Mouse (Mus musculus) MEL (cell line): Measurements from ENCODE around the gene Pxn. TPM values are rescaled to one million over a fixed set of nuclear protein-coding genes. Genes with fewer than 3 reads are reported as not detected.

Source experiments
- DNase-seq: peaks from one replicate; pipeline ENCODE4 v3.0.0; 2011; ENCODE audit warnings: low read depth, low spot score
- H3K27ac ChIP-seq: 2 replicates; pipeline ENCODE4 v1.5.1; 2012; ENCODE audit warnings: low read depth, mild to moderate bottlenecking, control low read depth, low read length, moderate library complexity; ENCODE audit not compliant: control insufficient read depth
- H3K27me3 ChIP-seq, 2 experiments: fragments of 150-350 bp in 1 of 2; sonication (generic) in 1 of 2; 2 replicates each; pipeline ENCODE4 v1.6.1; 2012; ENCODE audit warnings: low read length in 2 of 2, mild to moderate bottlenecking in 2 of 2, improper control_type of control experiment in 1 of 2, moderate library complexity in 1 of 2; ENCODE audit not compliant: insufficient read depth in 2 of 2, control insufficient read depth in 1 of 2
- H3K36me3 ChIP-seq, 2 experiments: 2 replicates each; pipeline ENCODE4 v1.6.1; 2012 to 2014; ENCODE audit warnings: low read length in 2 of 2, improper control_type of control experiment in 1 of 2, inconsistent platforms in 1 of 2, mild to moderate bottlenecking in 1 of 2; ENCODE audit not compliant: insufficient read depth in 2 of 2, control insufficient read depth in 1 of 2
- H3K4me1 ChIP-seq, 2 experiments: fragments of 150-350 bp in 1 of 2; sonication (generic) in 1 of 2; 2 replicates each; pipeline ENCODE4 v1.6.1; 2012; ENCODE audit warnings: low read length in 2 of 2, improper control_type of control experiment in 1 of 2, mild to moderate bottlenecking in 1 of 2; ENCODE audit not compliant: insufficient read depth in 2 of 2, control insufficient read depth in 1 of 2
- H3K4me3 ChIP-seq, 2 experiments: fragments of 150-350 bp in 1 of 2; sonication (generic) in 1 of 2; 2 replicates each; pipeline ENCODE4 v1.5.1; 2012; ENCODE audit warnings: low read depth in 2 of 2, low read length in 2 of 2, mild to moderate bottlenecking in 2 of 2, moderate library complexity in 2 of 2, control low read depth in 1 of 2, improper control_type of control experiment in 1 of 2; ENCODE audit not compliant: control insufficient read depth in 1 of 2, insufficient read depth in 1 of 2
- H3K79me2 ChIP-seq: 2 replicates; pipeline ENCODE4 v1.6.1; 2012; ENCODE audit warnings: mild to moderate bottlenecking, low read length, moderate library complexity; ENCODE audit not compliant: control insufficient read depth, poor library complexity, insufficient read depth
- H3K9ac ChIP-seq: 2 replicates; pipeline ENCODE4 v1.6.1; 2012; ENCODE audit warnings: low read depth, mild to moderate bottlenecking, control low read depth, low read length, moderate library complexity; ENCODE audit not compliant: control insufficient read depth, poor library complexity, severe bottlenecking
- H3K9me3 ChIP-seq: fragments of 150-350 bp; sonication (generic); replicated peaks from 2 replicates; pipeline ENCODE4 v1.6.1; 2012; ENCODE audit warnings: mild to moderate bottlenecking, low read length, improper control_type of control experiment, moderate library complexity; ENCODE audit not compliant: insufficient read depth
- BHLHE40 ChIP-seq: IDR thresholded peaks from 2 replicates; pipeline ENCODE4 v1.6.1; 2012; ENCODE audit warnings: low read depth, mild to moderate bottlenecking, inconsistent platforms, low read length, improper control_type of control experiment, borderline replicate concordance
- CHD1 ChIP-seq: IDR thresholded peaks from 2 replicates; pipeline ENCODE4 v1.6.1; 2012; ENCODE audit warnings: low read depth, mild to moderate bottlenecking, inconsistent platforms, low read length, improper control_type of control experiment
- CHD2 ChIP-seq: IDR thresholded peaks from 2 replicates; pipeline ENCODE4 v1.6.1; 2011; ENCODE audit warnings: low read length, improper control_type of control experiment
- CTCF ChIP-seq, 3 experiments: IDR thresholded peaks in 2 of 3; conservative IDR thresholded peaks in 1 of 3; 2 replicates each; pipeline ENCODE4 v1.5.1; 2011 to 2012; ENCODE audit warnings: low read length in 3 of 3, low read depth in 2 of 3, mild to moderate bottlenecking in 2 of 3, improper control_type of control experiment in 1 of 3, inconsistent platforms in 1 of 3, mixed read lengths in 1 of 3, moderate library complexity in 1 of 3; ENCODE audit not compliant: control insufficient read depth in 1 of 3, insufficient read depth in 1 of 3, poor library complexity in 1 of 3, severe bottlenecking in 1 of 3
- E2F4 ChIP-seq: IDR thresholded peaks from 2 replicates; pipeline ENCODE4 v1.6.1; 2011; ENCODE audit warnings: low read depth, low read length, improper control_type of control experiment, borderline replicate concordance
- EP300 ChIP-seq, 2 experiments: IDR thresholded peaks; 2 replicates each; pipeline ENCODE4 v1.6.1; 2011; ENCODE audit warnings: improper control_type of control experiment in 2 of 2, low read length in 2 of 2, low read depth in 1 of 2, mild to moderate bottlenecking in 1 of 2
- ETS1 ChIP-seq: IDR thresholded peaks from 2 replicates; pipeline ENCODE4 v1.6.1; 2012; ENCODE audit warnings: low read depth, mild to moderate bottlenecking, inconsistent platforms, low read length, improper control_type of control experiment, moderate library complexity
- GATA1 ChIP-seq: IDR thresholded peaks from 2 replicates; pipeline ENCODE4 v1.6.1; 2011; ENCODE audit warnings: low read depth, low read length, improper control_type of control experiment
- HCFC1 ChIP-seq: IDR thresholded peaks from 2 replicates; pipeline ENCODE4 v1.6.1; 2012; ENCODE audit warnings: low read depth, mild to moderate bottlenecking, inconsistent platforms, low read length, improper control_type of control experiment, moderate library complexity
- JUND ChIP-seq: IDR thresholded peaks from 2 replicates; pipeline ENCODE4 v1.6.1; 2011; ENCODE audit warnings: low read depth, mild to moderate bottlenecking, improper control_type of control experiment, low read length
- MAFK ChIP-seq: IDR thresholded peaks from 2 replicates; pipeline ENCODE4 v1.6.1; 2011; ENCODE audit warnings: low read depth, mild to moderate bottlenecking, low read length, improper control_type of control experiment, borderline replicate concordance
- MAX ChIP-seq: IDR thresholded peaks from 2 replicates; pipeline ENCODE4 v1.6.1; 2011; ENCODE audit warnings: low read length, improper control_type of control experiment
- MAZ ChIP-seq: IDR thresholded peaks from 2 replicates; pipeline ENCODE4 v1.6.1; 2012; ENCODE audit warnings: low read depth, mild to moderate bottlenecking, inconsistent platforms, low read length, improper control_type of control experiment
- MXI1 ChIP-seq: IDR thresholded peaks from 2 replicates; pipeline ENCODE4 v1.6.1; 2011; ENCODE audit warnings: mild to moderate bottlenecking, low read depth, low read length, improper control_type of control experiment
- MYB ChIP-seq: IDR thresholded peaks from 2 replicates; pipeline ENCODE4 v1.6.1; 2011; ENCODE audit warnings: mild to moderate bottlenecking, low read depth, low read length, improper control_type of control experiment
- MYC ChIP-seq: IDR thresholded peaks from 2 replicates; pipeline ENCODE4 v1.6.1; 2011; ENCODE audit warnings: low read depth, mild to moderate bottlenecking, low read length, improper control_type of control experiment, moderate library complexity
- NELFE ChIP-seq: IDR thresholded peaks from 2 replicates; pipeline ENCODE4 v1.6.1; 2011; ENCODE audit warnings: low read depth, low read length, improper control_type of control experiment
- NRF1 ChIP-seq: IDR thresholded peaks from 2 replicates; pipeline ENCODE4 v1.6.1; 2014; ENCODE audit warnings: low read depth, mild to moderate bottlenecking, inconsistent platforms, low read length, improper control_type of control experiment, moderate library complexity; ENCODE audit not compliant: poor library complexity, insufficient read depth, severe bottlenecking
- POLR2A ChIP-seq, 2 experiments: IDR thresholded peaks; 2 replicates each; pipeline ENCODE4 v1.6.1; 2011 to 2012; ENCODE audit warnings: low read length in 2 of 2, mild to moderate bottlenecking in 2 of 2, control low read depth in 1 of 2, improper control_type of control experiment in 1 of 2, low read depth in 1 of 2, moderate library complexity in 1 of 2; ENCODE audit not compliant: control insufficient read depth in 1 of 2, insufficient read depth in 1 of 2, poor library complexity in 1 of 2
- POLR2AphosphoS5 ChIP-seq: IDR thresholded peaks from 2 replicates; pipeline ENCODE4 v1.6.1; 2012; ENCODE audit warnings: low read depth, borderline replicate concordance, mild to moderate bottlenecking, inconsistent platforms, low read length, moderate library complexity, mixed read lengths
- RAD21 ChIP-seq: IDR thresholded peaks from 2 replicates; pipeline ENCODE4 v1.6.1; 2011; ENCODE audit warnings: mild to moderate bottlenecking, low read depth, low read length, improper control_type of control experiment
- RCOR1 ChIP-seq: IDR thresholded peaks from 2 replicates; pipeline ENCODE4 v1.6.1; 2012; ENCODE audit warnings: low read depth, mild to moderate bottlenecking, inconsistent platforms, low read length, improper control_type of control experiment
- SIN3A ChIP-seq: IDR thresholded peaks from 2 replicates; pipeline ENCODE4 v1.6.1; 2012; ENCODE audit warnings: low read length, improper control_type of control experiment, inconsistent platforms
- TAL1 ChIP-seq: IDR thresholded peaks from 2 replicates; pipeline ENCODE4 v1.6.1; 2012; ENCODE audit warnings: mild to moderate bottlenecking, inconsistent platforms, low read length, moderate library complexity, mixed read lengths
- TBP ChIP-seq: IDR thresholded peaks from 2 replicates; pipeline ENCODE4 v1.8.0; 2011; ENCODE audit warnings: low read depth, low read length, improper control_type of control experiment
- USF1 ChIP-seq: IDR thresholded peaks from 2 replicates; pipeline ENCODE4 v1.6.1; 2014; ENCODE audit warnings: low read depth, mild to moderate bottlenecking, inconsistent platforms, low read length, improper control_type of control experiment, moderate library complexity
- ZC3H11A ChIP-seq: IDR thresholded peaks from 2 replicates; pipeline ENCODE4 v1.6.1; 2012; ENCODE audit warnings: low read depth, mild to moderate bottlenecking, inconsistent platforms, low read length, improper control_type of control experiment
- ZKSCAN1 ChIP-seq: IDR thresholded peaks from 2 replicates; pipeline ENCODE4 v1.6.1; 2012; ENCODE audit warnings: low read depth, mild to moderate bottlenecking, inconsistent platforms, low read length, improper control_type of control experiment, moderate library complexity
- ZMIZ1 ChIP-seq: IDR thresholded peaks from 2 replicates; pipeline ENCODE4 v1.6.1; 2012; ENCODE audit warnings: low read depth, mild to moderate bottlenecking, inconsistent platforms, low read length, improper control_type of control experiment, moderate library complexity
- polyA plus RNA-seq, 2 experiments: library from polyadenylated mRNA; stranded (reverse) in 1 of 2; unstranded in 1 of 2; fragments of >175 nt in 1 of 2; fragments of >200 nt in 1 of 2; gene quantifications; 2 replicates each; pipeline versions ENCODE4 v1.2.1 to v1.2.4; 2012; ENCODE audit warnings: low replicate concordance in 2 of 2, low read depth in 1 of 2; ENCODE audit not compliant: insufficient read length in 2 of 2, insufficient read depth in 1 of 2, missing spikeins in 1 of 2
- total RNA-seq: library from RNA; depleted of rRNA; stranded (reverse); fragments of 300-350 nt; gene quantifications from 2 replicates; pipeline ENCODE4 v1.2.3, GENCODE M21; 2012

The Pxn gene
- total and polyA plus RNA-seq, 3 experiments: 15.2 to 167 (median 29.2) TPM

- Histone ChIP-seq H3K36me3 (no peaks in the 10 kb centered on the region; a peak in 2 of 4 replicates), H3K4me3 (no peak overlapping the region), H3K4me1 (peaks cover 0 to 6% of the 10 kb centered on the region in 2 experiments; a peak in 3 of 4 replicates), H3K9me3 (no peaks in the 10 kb centered on the region), H3K9ac (no peak overlapping the region), H3K79me2 (peaks cover 2% of the 10 kb centered on the region; the same call in 1 of the 2 replicates), H3K27ac (no peak overlapping the region), H3K27me3 (no peaks in the 10 kb centered on the region)
- TF ChIP-seq JUND (no peak), USF1 (no peak), EP300 (IDR thresholded peaks at IDR 0.05; ENCODE audit: low read depth in 1 of 2, low read length in 2 of 2) (no peak), E2F4 (no peak), MAZ (no peak), HCFC1 (no peak), MYB (no peak), BHLHE40 (no peak), CHD2 (no peak), MAX (no peak), MYC (no peak), POLR2AphosphoS5 (no peak), RAD21 (no peak), ZMIZ1 (no peak), CHD1 (no peak), CTCF (IDR thresholded peaks at IDR 0.05 in 2 of 3, conservative IDR thresholded peaks at IDR 0.05 in 1 of 3; ENCODE audit: control insufficient read depth in 1 of 3, insufficient read depth in 1 of 3, low read depth in 2 of 3, low read length in 3 of 3, poor library complexity in 1 of 3, severe bottlenecking in 1 of 3) (no peak), MAFK (no peak), ETS1 (no peak), POLR2A (IDR thresholded peaks at IDR 0.05; ENCODE audit: control insufficient read depth in 1 of 2, insufficient read depth in 1 of 2, low read depth in 1 of 2, low read length in 2 of 2, poor library complexity in 1 of 2) (no peak), ZC3H11A (no peak)
- DNase-seq: peak; percentile 49
Measured at GRCm38 (mm10) chr5:115543509-115544253, 37.2 kb downstream of the Pxn start.

DNA sequence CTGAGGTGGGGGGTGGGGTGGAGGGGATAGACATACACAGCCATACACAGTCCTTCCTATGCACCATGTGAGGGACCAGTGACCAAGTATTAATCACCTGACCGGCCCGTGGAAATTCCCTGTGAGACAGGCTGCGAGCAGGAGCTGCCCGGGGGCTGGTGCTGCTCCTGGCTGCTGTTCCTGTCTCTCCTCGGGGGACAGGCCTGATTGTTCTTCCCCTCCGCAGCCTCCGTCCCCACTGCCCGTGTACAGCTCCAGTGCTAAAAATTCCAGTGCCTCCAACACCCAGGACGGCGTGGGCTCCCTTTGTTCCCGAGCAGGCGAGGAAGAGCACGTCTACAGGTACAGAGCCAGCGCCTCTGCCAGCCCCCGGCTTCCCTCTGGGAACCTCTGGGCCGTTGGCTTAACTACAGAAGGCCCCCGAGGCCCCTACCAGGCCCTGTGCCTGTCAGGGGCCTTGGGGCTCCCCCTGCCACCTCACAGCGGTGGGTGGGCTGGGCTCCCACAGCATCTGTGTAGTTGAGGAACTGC, 38.2 kb downstream of the Pxn start:
- H3K27me3 ChIP-seq: no peaks in the 10 kb centered on the region
- TF ChIP-seq NELFE: no peak
- TF ChIP-seq BHLHE40: no peak
- no peak for TF ChIP-seq EP300 (IDR thresholded peaks at IDR 0.05; ENCODE audit: low read depth in 1 of 2, low read length in 2 of 2)
- no peak for TF ChIP-seq TAL1
- TF ChIP-seq RCOR1: no peak
- TF ChIP-seq RAD21: no peak
- no peak for TF ChIP-seq ETS1
- no peak for TF ChIP-seq MXI1
- TF ChIP-seq NRF1: no peak
- TF ChIP-seq MAFK: no peak
- no peak for TF ChIP-seq ZKSCAN1
- no peak for TF ChIP-seq E2F4
- TF ChIP-seq POLR2AphosphoS5: no peak
- no peak for TF ChIP-seq SIN3A
- TF ChIP-seq TBP: no peak
- no peak for TF ChIP-seq MYC
- TF ChIP-seq GATA1: no peak
- no peak for TF ChIP-seq MAZ
- no peak for TF ChIP-seq ZMIZ1
- peaks cover 0 to 6% of the 10 kb centered on the region in 2 experiments; a peak in 3 of 4 replicates for H3K4me1 ChIP-seq
- no peaks in the 10 kb centered on the region for H3K9me3 ChIP-seq
- H3K4me3 ChIP-seq: no peak overlapping the region
- peaks cover 2% of the 10 kb centered on the region; the same call in 1 of the 2 replicates for H3K79me2 ChIP-seq
- DNase-seq: no peak
- H3K9ac ChIP-seq: no peak overlapping the region
- H3K27ac ChIP-seq: no peak overlapping the region
- H3K36me3 ChIP-seq: no peaks in the 10 kb centered on the region; a peak in 2 of 4 replicates
